Mouse (Mus musculus) neural tube, embryonic 13.5 days (tissue): ENCODE measurements around the gene Rhbdl3. TPM values are rescaled to one million over a fixed set of nuclear protein-coding genes. Genes with fewer than 3 reads are reported as not detected.

Experiments used
- ATAC-seq: fragments of 200-750 bp; cut with Nextera tagmentation; 2 replicates; pipeline ENCODE4 v1.8.0; 2017; ENCODE audit warnings: low read depth, mild to moderate bottlenecking, moderate TSS enrichment, moderate library complexity
- H3K27ac ChIP-seq: fragments of 300-500 bp; sonication (generic); replicated peaks from 2 replicates; pipeline ENCODE4 v1.5.1; 2015; ENCODE audit warnings: moderate library complexity, mild to moderate bottlenecking, inconsistent platforms
- H3K27me3 ChIP-seq: fragments of 300-500 bp; sonication (generic); 2 replicates; pipeline ENCODE4 v1.6.1; 2015; ENCODE audit warnings: mild to moderate bottlenecking, inconsistent platforms
- H3K36me3 ChIP-seq: fragments of 300-500 bp; sonication (generic); 2 replicates; pipeline ENCODE4 v1.6.1; 2015; ENCODE audit warnings: mild to moderate bottlenecking, inconsistent platforms
- H3K4me1 ChIP-seq: fragments of 300-500 bp; sonication (generic); replicated peaks from 2 replicates; pipeline ENCODE4 v1.6.1; 2015; ENCODE audit warnings: inconsistent platforms
- H3K4me2 ChIP-seq: fragments of 300-500 bp; sonication (generic); 2 replicates; pipeline ENCODE4 v1.6.1; 2015; ENCODE audit warnings: inconsistent platforms, mild to moderate bottlenecking, moderate library complexity
- H3K4me3 ChIP-seq: fragments of 300-500 bp; sonication (generic); 2 replicates; pipeline ENCODE4 v1.5.1; 2015; ENCODE audit warnings: mild to moderate bottlenecking, inconsistent platforms
- H3K9ac ChIP-seq: fragments of 300-500 bp; sonication (generic); 2 replicates; pipeline ENCODE4 v1.6.1; 2015; ENCODE audit warnings: moderate library complexity, mild to moderate bottlenecking, inconsistent platforms
- H3K9me3 ChIP-seq: fragments of 300-500 bp; sonication (generic); 2 replicates; pipeline ENCODE4 v1.6.1; 2016; ENCODE audit warnings: inconsistent platforms
- WGBS: fragments of 180-500 bp; shearing (Covaris S2); methylation state at CpG from one replicate; pipeline ENCODE4 v1.1.7; 2015; 5-methylcytosine and 5-hydroxymethylcytosine counted together
- polyA plus RNA-seq: library from polyadenylated mRNA; unstranded; fragments of >200 nt; fragmentation: Nextera tagmentation; extraction: Ambion mirVana; gene quantifications from 2 replicates; pipeline ENCODE4 v1.2.1, GENCODE M21; 2015

Rhbdl3 gene
- polyA plus RNA-seq, 1 experiment from 2014 or later: 16.3 TPM

DNA sequence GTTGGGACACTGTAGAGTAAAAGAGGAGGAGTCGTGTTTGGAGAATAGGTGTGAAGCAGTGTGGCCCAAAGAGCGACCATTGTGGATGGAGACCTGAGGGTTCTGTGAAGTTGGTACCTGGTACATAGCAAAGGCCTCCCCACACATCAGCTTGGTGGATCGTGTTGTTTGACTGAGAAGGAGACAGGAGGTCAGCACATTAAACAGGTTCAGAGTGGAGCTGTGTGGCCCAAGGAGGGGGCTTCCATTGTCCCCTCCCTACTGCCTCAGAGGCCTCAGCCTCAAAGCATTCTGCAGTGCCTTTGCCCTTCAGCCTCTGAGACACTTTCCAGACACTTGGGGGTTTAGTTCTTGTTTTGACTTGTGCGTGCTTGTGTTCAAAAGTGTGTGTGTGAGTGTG, 13.2 kb downstream of the Rhbdl3 start:
- Histone ChIP-seq H3K27me3 (no peaks in the 10 kb centered on the region), H3K27ac (peak overlapping the region; percentile 90; the same call in 1 of the 2 replicates), H3K4me2 (no peak overlapping the region), H3K9ac (no peak overlapping the region), H3K9me3 (no peaks in the 10 kb centered on the region), H3K36me3 (no peaks in the 10 kb centered on the region), H3K4me3 (no peak overlapping the region), H3K4me1 (peaks cover 85% of the 10 kb centered on the region)
- WGBS: 61% methylated on average over 4 of the region's 4 CpGs
- ATAC-seq: no peak

DNA sequence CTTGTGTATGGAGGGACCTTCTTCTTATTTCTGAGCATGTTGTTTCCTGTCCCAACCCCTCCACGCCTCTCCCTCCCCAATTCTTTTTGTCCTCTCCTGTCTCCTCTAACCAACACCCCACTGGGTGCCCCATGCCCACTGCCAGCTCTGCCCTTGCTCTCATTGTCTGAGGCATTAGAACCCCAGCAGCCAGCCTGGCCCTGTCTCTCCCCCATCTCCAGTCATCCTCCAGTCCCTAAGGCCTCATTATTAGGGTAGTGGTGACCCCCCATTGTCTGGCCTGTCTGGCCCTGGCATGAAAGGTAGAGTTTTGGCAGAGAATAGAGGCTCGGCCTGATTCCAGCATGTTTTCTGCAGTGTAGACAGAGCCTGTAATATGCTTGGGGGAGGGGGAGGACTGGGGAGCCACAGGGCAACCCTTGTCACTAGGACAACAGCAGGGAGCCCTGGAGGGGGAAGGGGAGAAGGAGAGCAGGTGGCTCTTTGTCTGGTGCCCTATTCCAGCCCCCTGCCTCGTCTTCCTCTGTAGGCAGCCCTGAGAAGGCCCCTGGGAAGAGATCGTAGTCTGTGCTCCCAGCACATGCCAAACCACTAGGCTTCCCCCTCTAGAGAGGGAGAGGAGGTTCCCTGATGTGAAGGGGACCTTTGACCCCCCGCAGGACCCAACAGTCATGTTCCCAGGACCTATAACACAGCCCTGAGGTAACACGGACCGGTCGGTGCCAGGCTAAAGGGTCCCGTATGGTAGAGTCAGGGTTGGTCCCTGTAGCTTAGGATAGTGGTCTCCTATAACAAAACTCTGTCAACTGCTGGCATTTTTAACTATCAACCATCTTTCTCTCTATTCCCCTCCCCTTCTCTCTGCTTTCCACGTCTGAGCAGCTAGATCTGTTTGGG, 15.3 kb downstream of the Rhbdl3 start:
- no peak overlapping the region for H3K4me3 ChIP-seq
- no peak overlapping the region for H3K4me2 ChIP-seq
- H3K9me3 ChIP-seq: no peaks in the 10 kb centered on the region
- peak; percentile 80 for ATAC-seq
- H3K4me1 ChIP-seq: peaks cover 69% of the 10 kb centered on the region
- H3K27me3 ChIP-seq: no peaks in the 10 kb centered on the region
- H3K36me3 ChIP-seq: no peaks in the 10 kb centered on the region
- peak overlapping the region; percentile 85 for H3K27ac ChIP-seq
- H3K9ac ChIP-seq: 0 out of 2 replicates have a peak overlapping the region, but pooled peaks have one; percentile 31
- 30% methylated on average over 10 of the region's 10 CpGs for WGBS

DNA sequence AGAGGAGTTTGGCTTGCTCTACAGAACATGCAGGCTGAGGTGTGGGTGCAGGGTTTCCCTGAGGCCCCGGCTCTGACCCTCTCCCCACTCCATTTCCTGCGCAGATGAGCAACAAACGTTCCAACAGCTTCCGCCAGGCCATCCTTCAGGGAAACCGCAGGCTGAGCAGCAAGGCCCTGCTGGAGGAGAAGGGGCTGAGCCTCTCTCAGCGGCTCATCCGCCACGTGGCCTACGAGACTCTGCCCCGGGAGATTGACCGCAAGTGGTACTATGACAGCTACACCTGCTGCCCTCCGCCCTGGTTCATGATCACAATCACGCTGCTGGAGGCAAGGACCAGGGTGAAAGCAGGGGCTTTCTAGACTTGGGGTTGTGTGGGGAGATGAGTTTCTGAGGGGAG, 22.5 kb downstream of the Rhbdl3 start:
- WGBS: 42% methylated on average over 13 of the region's 13 CpGs
- Histone ChIP-seq H3K9ac (no peak overlapping the region), H3K27me3 (no peaks in the 10 kb centered on the region), H3K4me1 (peaks cover 25% of the 10 kb centered on the region), H3K36me3 (no peaks in the 10 kb centered on the region), H3K9me3 (no peaks in the 10 kb centered on the region), H3K27ac (no peak overlapping the region; the same call in 1 of the 2 replicates), H3K4me3 (no peak overlapping the region), H3K4me2 (no peak overlapping the region)
- ATAC-seq: no peak

DNA sequence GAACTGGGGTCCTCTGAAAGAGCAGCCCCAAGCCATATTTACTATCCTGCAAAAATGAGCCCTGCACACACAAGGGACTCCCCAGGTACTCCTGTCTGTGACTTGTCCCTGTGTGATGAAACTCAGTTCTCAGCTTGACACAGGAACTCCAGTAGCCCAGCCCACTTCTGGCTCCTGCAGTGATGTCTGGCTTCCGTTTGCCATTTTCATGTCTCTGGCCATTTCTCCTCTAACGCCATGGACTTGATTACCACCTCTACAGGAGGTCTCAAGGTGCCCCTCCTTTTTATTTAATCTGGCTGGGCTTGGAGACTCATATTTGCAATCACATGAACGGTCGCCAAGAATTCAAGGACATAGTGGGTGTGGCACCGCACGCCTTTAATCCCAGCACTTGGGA, 23.9 kb downstream of the Rhbdl3 start:
- no peak overlapping the region for H3K27ac ChIP-seq
- no peaks in the 10 kb centered on the region for H3K36me3 ChIP-seq
- no peak overlapping the region for H3K9ac ChIP-seq
- H3K4me3 ChIP-seq: no peak overlapping the region
- no peaks in the 10 kb centered on the region for H3K27me3 ChIP-seq
- ATAC-seq: no peak
- H3K9me3 ChIP-seq: no peaks in the 10 kb centered on the region
- 83% methylated on average over 6 of the region's 6 CpGs for WGBS
- H3K4me2 ChIP-seq: no peak overlapping the region
- peaks cover 25% of the 10 kb centered on the region for H3K4me1 ChIP-seq

DNA sequence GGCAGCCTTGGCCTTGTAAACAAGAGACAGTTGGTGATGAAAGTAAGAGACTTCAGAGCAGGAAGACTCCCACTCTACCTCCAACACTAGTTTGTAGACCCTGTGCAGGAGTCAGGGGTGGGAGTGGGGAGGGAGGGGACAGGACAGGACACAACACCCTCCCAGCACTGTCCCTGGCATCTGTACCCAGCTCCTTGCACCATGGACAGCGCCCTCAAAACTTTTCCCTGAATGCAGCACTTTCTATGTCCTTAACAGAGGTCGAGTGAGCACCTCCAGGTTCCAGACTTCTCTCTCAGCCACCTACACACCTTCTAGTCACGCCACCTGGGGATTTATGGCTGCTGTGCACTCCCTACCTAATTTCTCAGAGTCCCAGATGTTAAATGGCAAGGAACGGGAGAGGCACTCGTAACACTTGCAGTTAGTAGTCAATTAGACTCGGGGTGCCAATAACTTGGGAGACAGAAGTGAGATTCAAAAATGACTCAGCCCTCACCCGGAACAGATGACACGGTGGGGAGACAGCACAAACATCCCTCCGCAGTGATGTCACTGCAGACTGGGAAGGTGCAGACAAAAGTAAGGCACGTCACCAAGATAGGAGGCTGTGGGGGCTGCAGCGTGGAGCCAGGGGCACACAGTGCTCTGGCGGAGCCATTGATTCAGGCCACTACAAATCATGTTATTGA, 32.1 kb downstream of the Rhbdl3 start:
- H3K4me1 ChIP-seq: peaks cover 45% of the 10 kb centered on the region
- WGBS: 49% methylated on average over 12 of the region's 12 CpGs
- H3K4me2 ChIP-seq: no peak overlapping the region
- no peaks in the 10 kb centered on the region for H3K27me3 ChIP-seq
- H3K4me3 ChIP-seq: no peak overlapping the region
- peak overlapping the region; percentile 49 for H3K27ac ChIP-seq
- H3K9ac ChIP-seq: no peak overlapping the region
- peaks cover 12% of the 10 kb centered on the region; the same call in 1 of the 2 replicates for H3K36me3 ChIP-seq
- no peak for ATAC-seq
- no peaks in the 10 kb centered on the region for H3K9me3 ChIP-seq

DNA sequence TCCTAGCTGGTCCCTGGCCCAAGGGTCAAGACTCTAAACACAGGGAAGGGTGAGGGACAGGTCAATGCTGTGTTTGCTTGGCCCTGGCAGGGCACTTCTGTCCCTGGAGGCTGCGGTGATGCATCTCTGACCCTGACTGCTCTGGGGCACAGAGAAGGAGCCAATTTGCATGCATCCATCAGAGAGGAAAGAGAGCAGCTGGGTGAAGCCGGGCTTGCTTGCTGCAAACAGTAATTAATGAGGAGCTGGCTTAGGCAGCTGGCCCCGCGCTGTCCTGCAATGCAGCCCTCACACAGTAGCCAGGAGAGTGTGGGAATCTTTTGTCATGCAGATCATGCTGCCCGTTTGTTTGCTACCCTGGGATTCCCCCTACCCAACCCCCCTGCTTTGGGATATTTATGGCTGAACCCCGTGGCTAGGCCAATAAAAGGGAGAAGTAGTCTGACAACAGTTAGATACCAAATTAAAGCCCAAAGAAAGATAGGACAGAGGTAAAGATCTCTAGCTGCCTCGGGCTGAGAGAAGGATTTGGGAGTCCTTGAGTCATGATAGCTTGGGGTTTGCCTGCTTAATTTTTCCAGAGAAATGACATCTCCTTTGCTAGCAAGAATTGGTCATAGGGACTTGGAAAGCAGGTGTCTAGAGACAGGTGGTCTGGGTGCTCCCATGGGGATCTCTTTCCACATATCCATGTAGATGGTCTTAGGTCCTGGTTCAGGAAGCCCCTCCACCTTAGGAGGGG, 35.1 kb downstream of the Rhbdl3 start:
- ATAC-seq: peak; percentile 89
- Histone ChIP-seq H3K4me2 (no peak overlapping the region), H3K9me3 (no peaks in the 10 kb centered on the region), H3K27me3 (no peaks in the 10 kb centered on the region), H3K9ac (peak overlapping the region; percentile 47; the same call in 1 of the 2 replicates), H3K36me3 (peaks cover 7% of the 10 kb centered on the region; the same call in 1 of the 2 replicates), H3K4me3 (no peak overlapping the region), H3K27ac (peak overlapping the region; percentile 86), H3K4me1 (peaks cover 45% of the 10 kb centered on the region)
- under 1% methylated on average over 7 of the region's 7 CpGs for WGBS

DNA sequence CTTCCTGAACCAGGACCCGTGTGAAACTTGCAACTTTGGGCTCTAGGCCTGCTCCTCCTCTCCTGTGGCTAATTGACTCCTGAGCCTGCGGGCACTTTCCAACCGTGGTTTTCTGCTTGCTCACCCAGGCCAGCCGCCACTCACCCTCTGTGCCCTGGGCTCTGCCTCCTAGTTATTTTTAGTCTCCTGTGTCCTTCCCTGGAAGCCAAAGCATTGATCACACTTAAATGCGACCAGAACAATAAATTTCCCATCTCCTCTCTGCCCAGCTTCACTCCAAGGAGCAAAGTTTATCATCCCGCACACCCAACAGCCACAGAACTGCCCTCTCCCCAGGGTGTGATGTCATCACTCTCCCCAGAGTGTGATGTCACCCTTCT, 35.6 kb downstream of the Rhbdl3 start:
- Histone ChIP-seq H3K9ac (no peak overlapping the region), H3K4me1 (peaks cover 45% of the 10 kb centered on the region), H3K27me3 (no peaks in the 10 kb centered on the region), H3K4me2 (no peak overlapping the region), H3K27ac (peak overlapping the region; percentile 86), H3K36me3 (0 out of 2 replicates have a peak, but pooled peaks cover 6% of the 10 kb centered on the region), H3K9me3 (no peaks in the 10 kb centered on the region), H3K4me3 (no peak overlapping the region)
- ATAC-seq: no peak; the same call in 1 of the 2 replicates
- 2% methylated on average over 6 of the region's 6 CpGs for WGBS

DNA sequence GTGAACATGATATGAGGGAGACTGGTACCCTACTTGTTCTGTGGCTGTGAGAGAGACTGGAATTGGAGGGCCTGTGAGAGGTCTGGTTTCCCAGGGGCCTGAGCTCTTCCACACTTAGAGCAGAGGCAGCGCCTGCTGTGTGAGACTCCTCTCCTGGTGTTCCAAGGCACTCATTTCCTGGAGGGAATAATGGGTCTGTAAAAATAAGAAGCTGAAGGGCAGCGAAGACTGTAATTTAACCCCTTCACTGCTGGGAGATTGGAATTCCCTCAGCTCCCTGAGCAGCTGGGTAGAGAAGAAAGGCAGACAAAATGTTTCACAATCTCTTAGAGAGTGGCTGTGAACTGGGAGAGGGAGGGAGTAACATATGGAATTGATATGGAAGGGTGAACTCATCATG, 41.8 kb downstream of the Rhbdl3 start:
- peak overlapping the region; percentile 59 for H3K27ac ChIP-seq
- H3K4me2 ChIP-seq: no peak overlapping the region
- H3K4me3 ChIP-seq: no peak overlapping the region
- no peaks in the 10 kb centered on the region for H3K9me3 ChIP-seq
- 2% methylated on average over 2 of the region's 2 CpGs for WGBS
- H3K27me3 ChIP-seq: no peaks in the 10 kb centered on the region
- peaks cover 11% of the 10 kb centered on the region for H3K4me1 ChIP-seq
- ATAC-seq: peak; percentile 68; the same call in 1 of the 2 replicates
- H3K36me3 ChIP-seq: no peaks in the 10 kb centered on the region
- 0 out of 2 replicates have a peak overlapping the region, but pooled peaks have one; percentile 45 for H3K9ac ChIP-seq

DNA sequence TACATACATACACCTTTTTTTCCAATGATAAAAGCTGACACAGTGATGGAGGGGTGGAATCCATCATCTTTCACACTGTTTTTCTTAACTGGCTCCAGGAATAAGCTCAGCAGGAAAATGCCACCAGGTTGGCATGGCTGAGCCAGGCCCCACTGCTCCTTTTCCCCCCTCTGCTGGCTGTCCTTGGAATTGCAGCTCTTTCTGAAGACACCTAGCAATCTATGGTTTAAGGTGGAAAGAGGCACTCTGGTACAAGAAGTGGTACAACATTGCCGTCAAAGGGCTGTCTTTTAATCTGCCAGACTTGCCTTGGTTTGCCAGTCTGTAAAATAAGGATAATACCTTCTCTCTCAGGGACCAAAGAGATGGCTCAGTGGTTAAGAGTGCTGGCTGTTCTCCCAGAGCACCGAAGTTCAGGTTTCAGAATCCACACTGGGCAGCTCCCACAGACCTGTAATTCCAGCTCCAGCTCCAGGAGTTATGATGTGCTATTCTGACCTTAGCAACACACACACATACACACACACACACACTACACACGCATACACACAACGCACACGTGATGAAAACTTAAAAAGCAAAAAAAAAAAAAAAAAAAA, 51.2 kb downstream of the Rhbdl3 start:
- Histone ChIP-seq H3K9me3 (no peaks in the 10 kb centered on the region), H3K9ac (no peak overlapping the region), H3K27me3 (no peaks in the 10 kb centered on the region), H3K36me3 (no peaks in the 10 kb centered on the region), H3K4me1 (peaks cover 7% of the 10 kb centered on the region; the same call in 1 of the 2 replicates), H3K27ac (no peak overlapping the region), H3K4me3 (no peak overlapping the region), H3K4me2 (no peak overlapping the region)
- peak; percentile 74; the same call in 1 of the 2 replicates for ATAC-seq
- 72% methylated on average over 5 of the region's 5 CpGs for WGBS

DNA sequence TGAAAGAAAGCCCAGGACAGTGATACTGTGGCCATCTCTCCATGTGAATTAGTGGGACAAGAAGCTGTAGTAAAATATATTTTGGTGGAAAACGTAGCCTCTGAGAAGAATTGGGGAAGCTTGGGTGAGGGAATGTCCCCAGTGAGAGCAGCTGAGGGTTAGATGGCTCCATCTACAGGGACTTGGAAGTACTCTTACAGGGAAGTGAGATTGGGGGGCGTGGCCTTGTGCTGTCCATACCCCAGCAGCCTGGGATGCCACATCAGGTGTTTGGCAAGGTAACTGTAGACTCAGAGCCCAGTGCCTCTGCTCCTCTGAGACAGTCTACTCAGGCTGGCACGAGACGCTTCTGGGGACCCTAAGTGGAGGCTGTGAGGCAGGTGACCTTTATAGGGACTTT, 54.1 kb downstream of the Rhbdl3 start:
- H3K4me3 ChIP-seq: no peak overlapping the region
- H3K36me3 ChIP-seq: no peaks in the 10 kb centered on the region
- peak; percentile 41; the same call in 1 of the 2 replicates for ATAC-seq
- H3K27ac ChIP-seq: peak overlapping the region; percentile 59; the same call in 1 of the 2 replicates
- no peaks in the 10 kb centered on the region for H3K9me3 ChIP-seq
- WGBS: 40% methylated on average over 4 of the region's 4 CpGs
- no peaks in the 10 kb centered on the region for H3K27me3 ChIP-seq
- peaks cover 7% of the 10 kb centered on the region; the same call in 1 of the 2 replicates for H3K4me1 ChIP-seq
- H3K9ac ChIP-seq: no peak overlapping the region
- H3K4me2 ChIP-seq: no peak overlapping the region

DNA sequence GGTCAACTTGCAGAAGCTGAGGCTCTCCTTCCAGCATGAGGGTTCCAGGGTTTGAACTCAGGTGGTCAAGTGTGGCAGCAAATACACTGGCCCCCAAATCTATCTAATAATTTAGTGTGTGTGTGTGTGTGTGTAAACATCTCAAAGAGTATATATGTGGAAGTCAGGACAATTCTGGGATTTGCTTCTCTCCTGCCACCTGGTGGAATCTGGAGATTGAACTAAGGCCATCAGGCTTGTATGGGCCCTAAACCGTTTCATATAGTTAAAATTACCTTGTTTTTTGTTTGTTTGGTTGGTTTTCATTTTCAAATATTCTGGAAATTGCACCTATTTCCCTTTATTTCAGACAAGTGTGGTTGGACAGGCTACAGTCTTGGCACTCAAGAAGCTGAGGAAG, 68.2 kb downstream of the Rhbdl3 start:
- Histone ChIP-seq H3K4me2 (no peak overlapping the region), H3K36me3 (peaks cover 76% of the 10 kb centered on the region), H3K9ac (no peak overlapping the region), H3K4me1 (no peaks in the 10 kb centered on the region), H3K4me3 (no peak overlapping the region), H3K27me3 (no peaks in the 10 kb centered on the region), H3K27ac (no peak overlapping the region), H3K9me3 (no peaks in the 10 kb centered on the region)
- WGBS: 97% methylated on average over 1 of the region's 1 CpGs
- ATAC-seq: no peak
